Comparison of ENCODE assay signal across 15 mouse cellular contexts in the genomic region with DNA sequence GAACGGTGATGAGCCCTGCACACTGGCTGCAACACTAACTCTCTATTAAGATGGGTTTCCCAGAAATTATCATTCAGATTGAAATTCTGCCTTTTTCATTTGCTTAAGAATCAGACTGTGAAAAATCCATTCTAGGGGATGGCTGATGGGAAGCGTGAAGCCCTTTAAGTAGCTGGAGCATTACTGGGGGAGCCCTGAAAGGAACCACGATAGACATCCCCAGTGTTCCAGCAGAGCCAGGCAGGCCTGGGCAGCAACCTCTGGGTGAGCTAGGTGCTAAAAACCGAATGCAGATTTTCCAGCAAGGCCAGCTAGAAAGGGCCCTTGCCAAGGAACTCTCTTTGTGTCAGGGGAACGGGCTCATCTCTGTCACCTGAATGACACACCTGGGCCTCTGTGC.
"Had no signal": no experiment of that assay in that cellular context is flagged by ENCODE, and none has a peak within 500 bp of the region (broad histone marks: within the 10 kb centered on the region; RNA-seq: fewer than 3 reads in every experiment).

No protein-coding gene starts in this region.

- H3K9me3 ChIP-seq: kidney, embryonic 15.5 days; limb, embryonic 10.5 days; midbrain, embryonic 12.5 days; neural tube, embryonic 12.5 days; stomach, embryonic 15.5 days had no signal

- H3K36me3 ChIP-seq: kidney, embryonic 15.5 days; limb, embryonic 10.5 days; midbrain, embryonic 12.5 days; neural tube, embryonic 12.5 days; stomach, embryonic 15.5 days had no signal

- DNase-seq: kidney, adult 2 months; kidney, postnatal 14 days; lung, embryonic 14.5 days; lung, postnatal 10 days; lung, postnatal 4 days; right cerebral cortex, postnatal 14 days; thymus, adult 2 months; thymus, postnatal 25 days had no signal

- H3K4me1 ChIP-seq: kidney, embryonic 15.5 days; limb, embryonic 10.5 days; stomach, embryonic 15.5 days had no signal

- H3K27me3 ChIP-seq: kidney, embryonic 15.5 days; midbrain, embryonic 12.5 days; neural tube, embryonic 12.5 days; stomach, embryonic 15.5 days had no signal

- H3K4me2 ChIP-seq: kidney, embryonic 15.5 days; liver, embryonic 11.5 days; lung, embryonic 14.5 days; midbrain, embryonic 12.5 days; neural tube, embryonic 12.5 days; stomach, embryonic 15.5 days had no signal

- H3K9ac ChIP-seq: kidney, embryonic 15.5 days; lung, embryonic 14.5 days; midbrain, embryonic 12.5 days; neural tube, embryonic 12.5 days; stomach, embryonic 15.5 days had no signal

- H3K4me3 ChIP-seq: kidney, embryonic 15.5 days; left cerebral cortex, adult 2 months; limb, embryonic 10.5 days; midbrain, embryonic 12.5 days; neural tube, embryonic 12.5 days; stomach, embryonic 15.5 days had no signal

- H3K27ac ChIP-seq: kidney, embryonic 15.5 days; left cerebral cortex, adult 2 months; limb, embryonic 10.5 days; midbrain, embryonic 12.5 days; neural tube, embryonic 12.5 days; stomach, embryonic 15.5 days had no signal
